Mouse (Mus musculus) embryonic fibroblast, embryonic 13.5 days (primary cell): Measurements from ENCODE around the gene Mtx2. TPM values are rescaled to one million over a fixed set of nuclear protein-coding genes. Genes with fewer than 3 reads are reported as not detected.

ENCODE experiments used
- H3K27ac ChIP-seq: 2 replicates; pipeline ENCODE4 v1.5.1; 2012; ENCODE audit warnings: low read length, control low read depth, inconsistent platforms; ENCODE audit not compliant: insufficient read depth
- H3K4me1 ChIP-seq: 2 replicates; pipeline ENCODE4 v1.6.1; 2011; ENCODE audit warnings: low read length; ENCODE audit not compliant: control insufficient read depth, insufficient read depth
- H3K4me3 ChIP-seq: 2 replicates; pipeline ENCODE4 v1.5.1; 2011; ENCODE audit warnings: mild to moderate bottlenecking, control low read depth, low read length; ENCODE audit not compliant: insufficient read depth
- CTCF ChIP-seq: IDR thresholded peaks from 2 replicates; pipeline ENCODE4 v1.5.1; 2011; ENCODE audit warnings: mild to moderate bottlenecking, control low read depth, low read length, moderate library complexity, borderline replicate concordance; ENCODE audit not compliant: insufficient read depth
- POLR2A ChIP-seq: IDR thresholded peaks from 2 replicates; pipeline ENCODE4 v1.6.1; 2011; ENCODE audit warnings: low read depth, mild to moderate bottlenecking, control low read depth, low read length, moderate library complexity
- polyA plus RNA-seq: library from polyadenylated mRNA; stranded (reverse); fragments of >200 nt; gene quantifications from 2 replicates; pipeline ENCODE4 v1.2.4, GENCODE M21; 2011; ENCODE audit warnings: low read depth; ENCODE audit not compliant: missing spikeins, insufficient read length

Mtx2 gene
- polyA plus RNA-seq, 1 experiment, result 91.0 TPM

DNA sequence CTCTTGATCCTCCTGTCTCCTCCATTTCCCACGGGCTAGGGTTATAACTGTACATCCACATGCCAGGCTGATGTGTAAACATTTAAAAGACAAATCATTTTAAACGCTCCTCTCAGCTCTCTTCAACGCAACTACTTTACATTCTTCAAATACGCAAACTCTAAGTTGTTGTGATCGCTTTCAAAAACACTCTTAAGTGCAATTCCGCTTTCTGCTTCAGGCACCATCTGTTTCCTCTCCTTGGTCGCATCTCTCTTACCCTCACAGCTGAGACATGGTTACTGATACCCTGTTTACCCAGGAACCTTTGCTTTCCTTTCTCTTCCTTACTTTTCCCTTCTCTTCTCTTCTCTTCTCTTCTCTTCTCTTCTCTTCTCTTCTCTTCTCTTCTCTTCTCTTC lies 86.4 kb downstream of the Mtx2 start:
- H3K27ac ChIP-seq, result no peak overlapping the region
- H3K4me3 ChIP-seq, result no peak overlapping the region
- H3K4me1 ChIP-seq, result 0 out of 2 replicates have a peak, but pooled peaks cover under 1% of the 10 kb centered on the region
- no peak for TF ChIP-seq POLR2A
- TF ChIP-seq CTCF, result no peak

DNA sequence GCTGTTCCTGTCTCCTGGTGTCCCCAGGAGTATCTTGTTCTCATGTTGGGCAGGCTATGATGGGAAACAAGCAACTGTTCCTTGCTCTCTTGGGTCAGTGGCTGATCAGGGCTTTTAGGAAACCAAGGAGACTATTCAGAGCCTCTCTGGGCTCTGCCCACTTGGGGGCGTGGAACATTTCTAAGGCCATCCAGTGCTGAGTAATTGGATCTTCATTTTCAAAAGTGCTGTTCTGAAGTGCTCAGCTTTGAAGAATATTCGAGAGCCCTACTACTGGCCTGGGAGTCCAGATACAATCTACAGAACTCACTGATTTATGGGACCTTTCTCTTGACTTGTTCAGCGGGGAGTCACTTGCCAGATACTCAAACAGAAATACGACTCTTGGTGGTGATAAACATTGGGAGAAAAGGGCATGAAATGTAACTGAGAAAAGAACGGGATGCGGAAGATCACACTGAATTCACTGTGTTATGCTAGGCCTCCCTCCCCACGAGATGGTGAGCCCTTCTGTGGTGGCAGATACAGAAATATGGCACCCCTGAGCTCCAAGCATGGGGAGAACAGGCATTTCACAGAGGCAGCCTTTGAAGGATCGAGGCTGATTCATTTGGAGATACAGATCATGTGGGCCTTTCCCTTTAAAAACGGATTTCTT lies 92.4 kb downstream of the Mtx2 start:
- Histone ChIP-seq H3K27ac (no peak overlapping the region), H3K4me3 (no peak overlapping the region), H3K4me1 (0 out of 2 replicates have a peak, but pooled peaks cover 6% of the 10 kb centered on the region)
- TF ChIP-seq POLR2A, result no peak
- TF ChIP-seq CTCF, result no peak

DNA sequence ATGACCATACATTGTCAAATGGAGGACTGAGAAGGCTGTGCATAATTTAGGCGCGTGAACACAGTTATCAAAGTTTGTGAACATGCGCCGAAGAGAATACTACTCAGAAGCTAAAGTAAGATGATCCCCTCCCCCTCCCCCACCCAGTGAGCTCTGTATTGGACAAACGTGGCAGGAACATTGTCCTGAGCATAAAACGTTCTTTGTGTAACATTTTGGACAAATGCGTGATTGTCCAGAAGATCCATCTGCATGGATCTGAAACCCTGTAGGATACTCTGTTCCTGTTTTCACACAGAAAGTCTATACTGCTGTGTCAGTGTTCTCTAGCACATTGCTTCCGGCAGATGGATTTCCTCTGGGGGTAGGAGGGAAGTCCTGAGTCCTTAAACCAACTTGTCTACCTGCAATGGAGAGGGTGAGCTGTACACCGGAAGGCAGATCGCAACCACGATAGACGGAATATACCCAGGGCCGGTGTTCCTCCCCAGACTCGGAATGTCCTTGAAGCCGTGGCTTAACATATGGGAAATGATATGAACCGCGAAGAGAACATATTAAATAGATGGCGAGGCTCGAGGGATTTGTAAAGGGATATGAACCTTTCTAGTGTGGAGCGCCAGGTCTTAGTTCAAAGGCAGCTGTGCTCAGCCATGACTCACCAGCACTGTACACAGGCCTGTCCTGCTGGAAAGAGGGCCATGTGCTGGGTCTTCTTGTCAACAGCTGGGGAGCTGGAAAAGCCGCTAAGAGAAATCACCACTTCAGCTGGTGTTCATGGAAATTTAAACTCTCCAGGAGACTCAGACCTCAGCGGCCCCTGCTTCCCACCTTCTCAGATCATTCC lies 100.6 kb downstream of the Mtx2 start:
- Histone ChIP-seq H3K4me3 (no peak overlapping the region), H3K4me1 (peaks cover 2% of the 10 kb centered on the region; the same call in 1 of the 2 replicates), H3K27ac (no peak overlapping the region)
- TF ChIP-seq POLR2A, result no peak
- TF ChIP-seq CTCF, result no peak

Other genes with a start within 250 kb of the Mtx2 start
- gene Lnpk, start 246.4 kb upstream of the Mtx2 start, polyA plus RNA-seq, result 29.4 and 46.3 TPM in 2 replicates
- gene Evx2, start 166.2 kb upstream of the Mtx2 start, polyA plus RNA-seq, result 0.35 and 0.74 TPM in 2 replicates
- 17.0 and 20.1 TPM in 2 replicates for gene Hoxd13, start 157.5 kb upstream of the Mtx2 start, polyA plus RNA-seq
- gene Hoxd12, start 150.8 kb upstream of the Mtx2 start, polyA plus RNA-seq, result 2.3 and 3.7 TPM in 2 replicates
- 2.8 and 3.8 TPM in 2 replicates for gene Hoxd11, start 146.2 kb upstream of the Mtx2 start, polyA plus RNA-seq
- gene Hoxd10, start 133.9 kb upstream of the Mtx2 start, polyA plus RNA-seq, result 3.7 and 4.4 TPM in 2 replicates
- gene Hoxd9, start 128.1 kb upstream of the Mtx2 start, polyA plus RNA-seq, result 2.1 and 3.5 TPM in 2 replicates
- gene Hoxd8, start 121.2 kb upstream of the Mtx2 start, polyA plus RNA-seq, result 9.9 and 16.5 TPM in 2 replicates
- gene Hoxd3, start 113.9 kb upstream of the Mtx2 start, polyA plus RNA-seq, result 2.7 and 3.3 TPM in 2 replicates
- gene Hoxd4, start 113.9 kb upstream of the Mtx2 start, polyA plus RNA-seq, result 4.1 and 6.7 TPM in 2 replicates
- gene Gm28230, start 99.1 kb upstream of the Mtx2 start, polyA plus RNA-seq, result 0.70 and 1.4 TPM in 2 replicates
- 0.46 TPM in 1 of 2 replicates, not detected in the other for gene Hoxd1, start 62.8 kb upstream of the Mtx2 start, polyA plus RNA-seq